Mouse (Mus musculus) monocyte, adult 2 months (primary cell): Measurements from ENCODE around the gene Olfr1106.

Source experiments
- DNase-seq, 2 experiments: peaks; one replicate each; pipeline ENCODE4 v3.0.0; 2022; ENCODE audit warnings: low spot score in 2 of 2, low read depth in 1 of 2

The Olfr1106 gene

GRCm38 (mm10) chr2:87052173-87052572 lies at the start of gene Olfr1106:
Gene Olfr1106 (minus strand): TSS chr2:87052273.
- no peak for DNase-seq

- no peak for DNase-seq
Observed at GRCm38 (mm10) chr2:87095908-87096307, 43.8 kb upstream of the Olfr1106 start, which contains the start of gene Olfr1109. Gene Olfr1109 (minus strand): TSS chr2:87096008.

GRCm38 (mm10) chr2:87075717-87076116 lies 23.6 kb upstream of the Olfr1106 start, which contains the start of gene Olfr1107:
Gene Olfr1107 (minus strand): TSS chr2:87075817.
- DNase-seq: no peak

GRCm38 (mm10) chr2:87036431-87036830 lies 15.6 kb downstream of the Olfr1106 start, which contains the start of gene Olfr1105:
Gene Olfr1105 (minus strand): TSS chr2:87036531.
- no peak for DNase-seq

GRCm38 (mm10) chr2:87026980-87027379 lies 25.1 kb downstream of the Olfr1106 start, which contains the start of gene Olfr1104:
Gene Olfr1104 (minus strand): TSS chr2:87027080.
- no peak for DNase-seq

GRCm38 (mm10) chr2:86998098-86998497 lies 54.0 kb downstream of the Olfr1106 start, which contains the start of gene Olfr1102:
Gene Olfr1102 (plus strand): TSS chr2:86998398.
- DNase-seq: no peak
